Mouse (Mus musculus) E14TG2a.4 (cell line): Measurements from ENCODE around the gene Atxn1.

ENCODE experiments used
- H3K27me3 ChIP-seq: 2 replicates; pipeline ENCODE4 v1.6.1; 2014; ENCODE audit warnings: low read length, control low read depth; ENCODE audit not compliant: insufficient read depth
- H3K36me3 ChIP-seq: 2 replicates; pipeline ENCODE4 v1.6.1; 2014; ENCODE audit warnings: low read length, control low read depth; ENCODE audit not compliant: insufficient read depth
- H3K4me1 ChIP-seq: replicated peaks from 2 replicates; pipeline ENCODE4 v1.6.1; 2014; ENCODE audit warnings: low read depth, low read length, control low read depth
- H3K4me3 ChIP-seq: replicated peaks from 2 replicates; pipeline ENCODE4 v1.5.1; 2014; ENCODE audit warnings: mild to moderate bottlenecking, low read length
- H3K9me3 ChIP-seq: 2 replicates; pipeline ENCODE4 v1.6.1; 2014; ENCODE audit warnings: low read length, control low read depth
- CTCF ChIP-seq: conservative IDR thresholded peaks from 2 replicates; pipeline ENCODE4 v1.5.1; 2014; ENCODE audit warnings: low read length
- NANOG ChIP-seq: IDR thresholded peaks from 2 replicates; pipeline ENCODE4 v1.6.1; 2014; ENCODE audit warnings: borderline replicate concordance, low read length, mixed read lengths
- POU5F1 ChIP-seq: IDR thresholded peaks from 2 replicates; pipeline ENCODE4 v1.6.1; 2014; ENCODE audit warnings: low read length, borderline replicate concordance

Gene Atxn1

DNA sequence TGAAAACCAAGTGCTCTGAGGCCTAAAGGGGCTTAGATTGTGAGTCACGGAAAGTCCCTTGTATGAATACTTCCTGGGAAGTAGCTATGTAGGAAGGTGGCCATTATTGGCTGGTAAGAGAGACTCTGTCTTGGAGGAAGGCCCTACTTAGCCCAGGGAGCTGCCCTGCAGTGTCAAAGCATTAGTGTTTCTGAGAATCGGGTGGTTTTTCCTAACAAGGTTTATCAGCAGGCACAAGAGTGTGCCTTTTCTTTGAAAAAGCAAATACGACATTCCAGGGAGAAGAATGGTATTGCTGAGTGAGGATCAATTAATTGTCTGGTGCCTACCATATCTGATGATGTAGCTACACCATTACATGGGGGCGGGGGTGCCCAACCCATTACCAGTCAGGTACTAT is 417.9 kb downstream of the Atxn1 start:
- no peaks in the 10 kb centered on the region for H3K9me3 ChIP-seq
- TF ChIP-seq POU5F1 (no peak), NANOG (no peak), CTCF (no peak)

DNA sequence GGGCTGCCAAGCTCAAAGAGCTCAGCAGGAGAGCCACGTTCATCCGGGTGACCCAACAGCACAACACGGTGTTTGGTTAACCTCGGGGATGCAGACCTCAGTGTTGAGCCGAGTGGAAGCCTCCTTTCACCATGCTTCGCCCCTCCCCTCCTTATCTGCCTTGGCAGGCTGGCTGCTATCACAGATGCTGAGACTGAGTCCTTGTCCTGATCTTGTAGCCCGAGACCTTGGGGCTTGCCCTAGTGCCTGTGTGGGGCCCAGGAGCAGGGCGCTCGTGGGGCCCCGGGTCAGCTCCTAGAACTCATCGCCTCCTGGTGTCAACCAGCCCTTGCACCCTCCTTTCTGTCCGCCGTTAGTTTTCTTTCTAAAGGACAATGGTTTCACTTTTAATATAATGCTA is 418.8 kb downstream of the Atxn1 start:
- TF ChIP-seq POU5F1: no peak
- no peak for TF ChIP-seq NANOG
- no peak for TF ChIP-seq CTCF
- no peaks in the 10 kb centered on the region for H3K27me3 ChIP-seq
- H3K4me3 ChIP-seq: no peak overlapping the region

More for the DNA sequence above, 417.9 kb downstream of the Atxn1 start:
- H3K36me3 ChIP-seq: peaks cover 11% of the 10 kb centered on the region
- peaks cover 41% of the 10 kb centered on the region for H3K4me1 ChIP-seq
- H3K4me3 ChIP-seq: no peak overlapping the region
- no peaks in the 10 kb centered on the region for H3K27me3 ChIP-seq

DNA sequence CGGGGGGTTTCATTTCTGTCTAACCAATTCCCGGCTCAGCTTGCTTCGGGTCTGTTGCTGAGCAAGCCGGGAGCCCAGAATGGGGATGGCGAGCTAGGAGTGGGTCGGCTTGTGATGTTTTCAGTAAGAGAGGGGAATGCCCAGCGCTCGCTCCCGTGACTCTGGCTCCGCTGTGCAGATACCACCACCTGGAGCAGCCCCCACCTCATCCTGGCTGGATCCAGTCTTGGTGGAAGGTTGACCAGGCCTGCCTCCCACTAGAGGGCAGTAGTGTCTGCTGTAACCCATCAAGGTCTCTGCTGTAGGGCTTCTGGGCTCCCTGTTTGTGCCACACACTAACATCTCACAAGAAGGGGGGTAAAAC is 425.6 kb downstream of the Atxn1 start:
- peaks cover 11% of the 10 kb centered on the region; the same call in 1 of the 2 replicates for H3K36me3 ChIP-seq
- TF ChIP-seq NANOG (no peak), CTCF (peak; percentile 64)
- H3K4me3 ChIP-seq: no peak overlapping the region
- H3K4me1 ChIP-seq: peaks cover 6% of the 10 kb centered on the region; the same call in 1 of the 2 replicates
- H3K27me3 ChIP-seq: no peaks in the 10 kb centered on the region
- H3K9me3 ChIP-seq: no peaks in the 10 kb centered on the region

More for the DNA sequence above, 418.8 kb downstream of the Atxn1 start:
- Histone ChIP-seq H3K36me3 (peaks cover 11% of the 10 kb centered on the region), H3K4me1 (peaks cover 39% of the 10 kb centered on the region), H3K9me3 (no peaks in the 10 kb centered on the region)

DNA sequence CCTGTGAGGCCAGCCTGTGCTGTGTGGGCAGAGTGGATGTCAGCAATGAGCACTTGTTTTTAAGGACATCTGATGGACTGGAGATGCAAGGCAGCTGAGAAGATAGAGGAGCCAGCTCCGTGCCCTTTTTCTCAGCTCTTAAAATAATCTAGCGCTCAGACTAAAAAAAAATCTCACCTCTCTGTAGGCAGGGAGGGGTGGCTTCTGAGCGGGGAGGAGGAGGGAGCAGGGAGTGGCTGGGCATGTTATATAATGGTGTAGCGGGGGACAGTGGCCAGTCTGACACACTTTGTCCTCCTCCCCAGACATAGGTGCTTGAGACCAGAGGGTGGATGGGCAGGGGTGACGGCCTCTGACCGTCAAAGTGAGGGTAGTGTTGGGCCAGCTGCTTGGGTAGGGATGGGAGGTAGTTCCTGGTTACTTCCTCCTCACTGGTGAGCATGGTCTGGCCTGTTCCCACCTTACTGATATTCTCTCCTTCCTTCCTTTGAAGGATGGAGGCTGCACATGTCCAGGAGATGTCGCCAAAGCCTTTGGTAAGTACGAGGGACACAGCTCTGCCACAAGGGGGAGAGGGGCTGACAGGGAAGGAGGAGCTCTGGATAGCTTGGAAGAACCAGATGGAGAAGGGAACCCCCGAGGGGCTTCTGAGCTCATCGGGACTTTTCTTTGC is 426.1 kb downstream of the Atxn1 start:
- TF ChIP-seq POU5F1 (no peak), CTCF (no peak), NANOG (no peak)
- H3K4me3 ChIP-seq: no peak overlapping the region
- H3K4me1 ChIP-seq: peaks cover 6% of the 10 kb centered on the region; the same call in 1 of the 2 replicates
- H3K27me3 ChIP-seq: no peaks in the 10 kb centered on the region
- no peaks in the 10 kb centered on the region for H3K9me3 ChIP-seq
- peaks cover 11% of the 10 kb centered on the region; the same call in 1 of the 2 replicates for H3K36me3 ChIP-seq

DNA sequence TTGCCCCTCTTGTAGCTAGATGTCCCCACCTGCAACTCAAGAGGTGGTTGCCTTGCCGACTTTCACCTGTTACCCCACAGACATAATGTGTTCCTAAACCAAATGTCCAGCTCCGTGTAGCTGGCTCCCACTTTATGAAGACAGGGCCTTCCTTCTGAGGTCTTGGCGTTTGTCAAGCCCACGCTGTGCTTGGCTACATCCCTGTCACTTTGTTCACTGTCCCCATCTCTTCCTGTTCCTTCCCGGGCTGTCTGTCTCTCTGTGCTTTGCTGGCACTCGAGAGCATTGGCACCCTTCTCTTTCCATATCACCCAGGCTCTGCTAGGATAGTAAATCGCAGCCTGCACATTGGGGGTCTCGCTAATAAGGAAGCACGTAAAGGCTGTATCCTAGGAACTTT is 426.7 kb downstream of the Atxn1 start:
- Histone ChIP-seq H3K27me3 (no peaks in the 10 kb centered on the region), H3K9me3 (peaks cover 5% of the 10 kb centered on the region), H3K36me3 (peaks cover 13% of the 10 kb centered on the region; the same call in 1 of the 2 replicates), H3K4me1 (peaks cover 6% of the 10 kb centered on the region; the same call in 1 of the 2 replicates), H3K4me3 (no peak overlapping the region)
- TF ChIP-seq CTCF (no peak), POU5F1 (no peak), NANOG (no peak)

DNA sequence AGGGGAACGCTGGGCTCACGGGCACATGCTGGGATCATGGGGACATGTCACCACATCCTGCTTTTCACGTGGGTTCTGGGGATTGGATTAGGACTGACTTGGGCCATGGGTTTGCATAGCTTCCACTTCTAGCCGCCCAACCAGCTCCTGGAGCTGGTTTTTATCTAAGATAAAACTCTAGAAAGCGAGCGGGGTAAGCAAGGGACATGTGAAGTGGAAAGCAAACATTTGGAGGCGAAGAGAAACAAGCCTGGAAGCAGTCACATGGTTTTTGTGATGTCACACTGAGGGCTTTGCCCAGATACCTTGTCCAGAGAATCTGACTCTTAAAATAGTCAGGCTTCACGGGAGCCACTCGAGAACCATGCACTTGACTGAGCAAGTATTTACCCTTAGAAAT is 427.7 kb downstream of the Atxn1 start:
- TF ChIP-seq POU5F1 (no peak), NANOG (no peak), CTCF (no peak)

DNA sequence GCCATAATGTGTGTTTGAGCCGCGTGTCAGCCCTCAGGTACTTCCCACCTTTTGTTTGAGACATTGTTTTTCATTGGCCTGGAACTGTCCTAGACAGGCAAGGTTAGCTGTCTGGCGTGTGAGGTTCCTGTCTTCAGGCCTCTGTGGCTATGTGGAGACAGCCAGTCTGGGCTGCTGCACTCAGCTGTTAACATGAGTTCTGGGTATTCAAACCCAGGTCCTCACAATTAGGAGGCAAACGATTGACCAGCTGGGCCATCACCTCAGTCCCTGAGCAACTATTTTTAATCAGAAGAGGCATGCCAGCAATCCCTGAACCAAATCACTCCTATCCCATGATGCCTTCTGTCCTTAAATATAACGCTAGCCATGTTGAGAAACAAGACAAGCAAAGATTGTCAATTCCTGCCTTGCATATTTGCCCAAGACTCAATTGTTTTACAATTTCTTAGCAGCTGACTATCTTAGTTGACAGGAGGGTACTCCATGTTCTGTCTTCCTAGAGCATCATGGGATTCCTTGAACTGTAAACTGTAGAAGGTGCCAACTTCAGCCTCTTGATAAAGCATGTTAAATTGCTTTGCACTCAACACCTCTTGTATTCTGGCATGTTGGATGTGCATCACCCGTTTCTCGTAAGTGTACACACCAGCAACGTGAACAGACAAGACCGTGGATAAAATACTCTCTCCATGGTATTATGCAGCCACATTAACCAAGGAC is 428.9 kb downstream of the Atxn1 start:
- H3K9me3 ChIP-seq: peaks cover 17% of the 10 kb centered on the region
- peaks cover 12% of the 10 kb centered on the region for H3K4me1 ChIP-seq
- TF ChIP-seq NANOG (no peak), CTCF (no peak)

More for the DNA sequence above, 427.7 kb downstream of the Atxn1 start:
- peaks cover 6% of the 10 kb centered on the region for H3K4me1 ChIP-seq
- H3K27me3 ChIP-seq: no peaks in the 10 kb centered on the region
- H3K9me3 ChIP-seq: peaks cover 15% of the 10 kb centered on the region
- peaks cover 15% of the 10 kb centered on the region for H3K36me3 ChIP-seq
- H3K4me3 ChIP-seq: no peak overlapping the region

DNA sequence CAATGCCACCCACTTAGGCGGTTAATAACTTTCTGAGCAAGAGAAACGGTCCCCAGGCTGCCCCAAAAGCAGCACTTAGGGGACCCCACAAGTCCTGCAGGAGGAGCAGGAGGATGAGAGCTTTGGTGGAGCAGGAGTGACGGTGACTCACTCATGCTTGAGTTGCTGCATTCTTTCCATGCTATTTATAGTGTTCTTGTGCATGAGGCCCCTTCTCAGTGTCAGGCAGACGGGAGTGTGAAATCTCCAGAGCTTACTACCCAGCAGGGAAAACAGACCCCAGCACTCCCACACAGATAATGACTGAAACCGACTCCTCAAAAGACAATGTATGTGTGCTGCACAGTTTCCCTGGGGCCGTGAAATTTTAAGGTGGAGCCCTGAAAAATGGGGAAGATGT is 434.1 kb downstream of the Atxn1 start:
- TF ChIP-seq NANOG: no peak
- Histone ChIP-seq H3K36me3 (peaks cover 21% of the 10 kb centered on the region), H3K4me3 (no peak overlapping the region), H3K27me3 (no peaks in the 10 kb centered on the region), H3K9me3 (peaks cover 17% of the 10 kb centered on the region), H3K4me1 (peaks cover 10% of the 10 kb centered on the region)

More for the DNA sequence above, 428.9 kb downstream of the Atxn1 start:
- no peaks in the 10 kb centered on the region for H3K27me3 ChIP-seq
- peaks cover 15% of the 10 kb centered on the region for H3K36me3 ChIP-seq
- H3K4me3 ChIP-seq: no peak overlapping the region
